Mouse (Mus musculus) ES-E14 (cell line): ENCODE measurements around the gene Flt3l. TPM values are rescaled to one million over a fixed set of nuclear protein-coding genes. Genes with fewer than 3 reads are reported as not detected.
"Not testable (repeated sequence)": the region's sequence is repeated elsewhere in the genome, so short reads cannot be mapped to it uniquely, and the experiment has no call there.

Experiments
- DNase-seq: peaks from one replicate; pipeline ENCODE4 v3.0.0-alpha.2; 2013; ENCODE audit warnings: low read depth, low spot score
- H3K27ac ChIP-seq: 2 replicates; pipeline ENCODE4 v1.5.1; 2012; ENCODE audit warnings: low read depth, mild to moderate bottlenecking, low read length, moderate library complexity, mixed read lengths; ENCODE audit not compliant: poor library complexity, insufficient read depth, severe bottlenecking
- H3K36me3 ChIP-seq: 2 replicates; pipeline ENCODE4 v1.6.1; 2012; ENCODE audit warnings: mild to moderate bottlenecking, low read length, moderate library complexity, mixed read lengths; ENCODE audit not compliant: control insufficient read depth, poor library complexity, insufficient read depth, severe bottlenecking
- H3K4me1 ChIP-seq, 2 experiments: fragments of 150-350 bp in 1 of 2; sonication (generic) in 1 of 2; 2 replicates each; pipeline ENCODE4 v1.6.1; 2012; ENCODE audit warnings: low read length in 2 of 2, mild to moderate bottlenecking in 1 of 2, mixed read lengths in 1 of 2; ENCODE audit not compliant: control insufficient read depth in 2 of 2, insufficient read depth in 2 of 2, poor library complexity in 1 of 2
- H3K4me3 ChIP-seq, 2 experiments: fragments of 150-350 bp in 1 of 2; sonication (generic) in 1 of 2; 2 replicates each; pipeline ENCODE4 v1.5.1; 2012; ENCODE audit warnings: low read length in 2 of 2, low read depth in 1 of 2, mild to moderate bottlenecking in 1 of 2, mixed read lengths in 1 of 2; ENCODE audit not compliant: insufficient read depth in 1 of 2, poor library complexity in 1 of 2, severe bottlenecking in 1 of 2
- H3K9ac ChIP-seq: 2 replicates; pipeline ENCODE4 v1.6.1; 2012; ENCODE audit warnings: low read depth, mild to moderate bottlenecking, low read length, mixed read lengths; ENCODE audit not compliant: poor library complexity, insufficient read depth, severe bottlenecking
- H3K9me3 ChIP-seq: fragments of 150-350 bp; sonication (generic); 2 replicates; pipeline ENCODE4 v1.6.1; 2012; ENCODE audit warnings: low read depth, mild to moderate bottlenecking, low read length; ENCODE audit not compliant: control insufficient read depth, insufficient read depth
- CHD2 ChIP-seq: IDR thresholded peaks from 2 replicates; pipeline ENCODE4 v1.6.1; 2014; ENCODE audit warnings: mild to moderate bottlenecking, low read depth, low read length, inconsistent platforms
- HCFC1 ChIP-seq: IDR thresholded peaks from 2 replicates; pipeline ENCODE4 v1.6.1; 2012; ENCODE audit warnings: low read length, inconsistent platforms, borderline replicate concordance; ENCODE audit not compliant: insufficient read depth
- MAFK ChIP-seq: IDR thresholded peaks from 2 replicates; pipeline ENCODE4 v1.6.1; 2014; ENCODE audit warnings: mild to moderate bottlenecking, low read depth, low read length, inconsistent platforms; ENCODE audit not compliant: insufficient read depth
- ZC3H11A ChIP-seq: IDR thresholded peaks from 2 replicates; pipeline ENCODE4 v1.6.1; 2012; ENCODE audit warnings: low read depth, mild to moderate bottlenecking, inconsistent platforms, low read length, borderline replicate concordance
- ZNF384 ChIP-seq: IDR thresholded peaks from 2 replicates; pipeline ENCODE4 v1.6.1; 2012; ENCODE audit warnings: low read depth, low read length, inconsistent platforms
- in situ Hi-C, 2 experiments: fragments of 600-800 bp; cut with MboI; formaldehyde crosslinking; loops; one replicate each; pipeline ENCODE4 v1.15.1; 2025; ENCODE audit warnings: low sequenced_read_pairs in 2 of 2, inconsistent platforms in 1 of 2; ENCODE audit not compliant: unreplicated experiment in 2 of 2
- total RNA-seq: library from RNA; depleted of rRNA; stranded (reverse); fragments of 300-350 nt; gene quantifications from 2 replicates; pipeline ENCODE4 v1.2.3, GENCODE M21; 2012

Flt3l gene
- total RNA-seq, 1 experiment, result 1.8 TPM

- Histone ChIP-seq H3K4me1 (peaks cover 0 to 19% of the 10 kb centered on the region in 2 experiments; a peak in 2 of 4 replicates), H3K27ac (no peak overlapping the region), H3K36me3 (no peaks in the 10 kb centered on the region), H3K9me3 (no peaks in the 10 kb centered on the region), H3K4me3 (no peak overlapping the region), H3K9ac (no peak overlapping the region)
- in situ Hi-C loops, result no loop called here
- TF ChIP-seq ZC3H11A, result no peak
- TF ChIP-seq MAFK, result no peak
- TF ChIP-seq ZNF384, result no peak
- no peak for TF ChIP-seq CHD2
- TF ChIP-seq HCFC1, result no peak
- DNase-seq, result no peak
Observed at GRCm38 (mm10) chr7:45178550-45178949, 42.3 kb upstream of the Flt3l start.

GRCm38 (mm10) chr7:45176356-45176755 lies 40.1 kb upstream of the Flt3l start:
- Histone ChIP-seq H3K36me3 (no peaks in the 10 kb centered on the region), H3K4me3 (peak overlapping the region; percentile 57 to 68), H3K27ac (no peak overlapping the region), H3K9me3 (no peaks in the 10 kb centered on the region), H3K9ac (0 out of 2 replicates have a peak overlapping the region, but pooled peaks have one; percentile 11), H3K4me1 (peaks cover under 1 to 30% of the 10 kb centered on the region in 2 experiments; a peak in 3 of 4 replicates)
- no peak for DNase-seq
- in situ Hi-C loops, result no loop called here
- TF ChIP-seq HCFC1, result no peak
- TF ChIP-seq ZNF384, result no peak
- no peak for TF ChIP-seq CHD2
- no peak for TF ChIP-seq MAFK
- no peak for TF ChIP-seq ZC3H11A

GRCm38 (mm10) chr7:45175929-45176328 lies 39.7 kb upstream of the Flt3l start:
- Histone ChIP-seq H3K4me3 (peak overlapping the region; percentile 57 to 68), H3K36me3 (no peaks in the 10 kb centered on the region), H3K9me3 (no peaks in the 10 kb centered on the region), H3K27ac (no peak overlapping the region), H3K9ac (0 out of 2 replicates have a peak overlapping the region, but pooled peaks have one; percentile 11), H3K4me1 (peaks cover 2 to 28% of the 10 kb centered on the region in 2 experiments; a peak in 3 of 4 replicates)
- in situ Hi-C loops, result no loop called here
- TF ChIP-seq MAFK (no peak), ZNF384 (no peak), HCFC1 (no peak)
- no peak for DNase-seq

- no peak for DNase-seq
- no peak for TF ChIP-seq CHD2
- no peak overlapping the region for H3K9ac ChIP-seq
- in situ Hi-C loops, result no loop called here
- H3K36me3 ChIP-seq, result no peaks in the 10 kb centered on the region
- no peak overlapping the region for H3K27ac ChIP-seq
- H3K4me1 ChIP-seq, result peaks cover 2 to 25% of the 10 kb centered on the region in 2 experiments; a peak in 3 of 4 replicates
- peak overlapping the region; percentile 17 to 68; a peak in 1 of 4 replicates for H3K4me3 ChIP-seq
- no peaks in the 10 kb centered on the region for H3K9me3 ChIP-seq
Observed at GRCm38 (mm10) chr7:45175398-45175797, 39.2 kb upstream of the Flt3l start.

- Histone ChIP-seq H3K4me3 (peak overlapping the region; percentile 17 to 68; a peak in 2 of 4 replicates), H3K36me3 (no peaks in the 10 kb centered on the region), H3K9me3 (no peaks in the 10 kb centered on the region), H3K27ac (no peak overlapping the region), H3K4me1 (peaks cover 2 to 25% of the 10 kb centered on the region in 2 experiments; a peak in 3 of 4 replicates), H3K9ac (no peak overlapping the region)
- in situ Hi-C loops, result no loop called here
- no peak for DNase-seq
- TF ChIP-seq CHD2, result no peak
- no peak for TF ChIP-seq HCFC1
- TF ChIP-seq ZNF384, result no peak
- TF ChIP-seq ZC3H11A, result no peak
- TF ChIP-seq MAFK, result no peak
Observed at GRCm38 (mm10) chr7:45174567-45175280, 38.5 kb upstream of the Flt3l start.

GRCm38 (mm10) chr7:45173772-45174171 lies 37.5 kb upstream of the Flt3l start:
- peaks cover 2 to 26% of the 10 kb centered on the region in 2 experiments; a peak in 3 of 4 replicates for H3K4me1 ChIP-seq
- H3K9me3 ChIP-seq, H3K9ac ChIP-seq, H3K36me3 ChIP-seq, H3K4me3 ChIP-seq, H3K27ac ChIP-seq, DNase-seq, in situ Hi-C loops: not testable (repeated sequence)
